Mouse (Mus musculus) myocyte (in vitro differentiated cells): ENCODE results near the gene Ppp3ca.

Experiments
- CEBPB ChIP-seq: IDR thresholded peaks from 2 replicates; pipeline ENCODE4 v1.6.1; 2011; ENCODE audit warnings: mild to moderate bottlenecking, moderate library complexity; ENCODE audit not compliant: poor library complexity, insufficient read depth, severe bottlenecking
- E2F4 ChIP-seq: IDR thresholded peaks from one replicate; pipeline ENCODE4 v1.6.1; 2011; ENCODE audit warnings: mild to moderate bottlenecking, control low read depth, moderate library complexity; ENCODE audit not compliant: insufficient read depth
- MAX ChIP-seq: IDR thresholded peaks from one replicate; pipeline ENCODE4 v1.6.1; 2011; ENCODE audit warnings: low read depth, mild to moderate bottlenecking, control low read depth
- MYOD1 ChIP-seq, 3 experiments: IDR thresholded peaks; one replicate each; pipeline ENCODE4 v1.6.1; 2011; ENCODE audit warnings: control low read depth in 2 of 3, low read depth in 2 of 3, mild to moderate bottlenecking in 2 of 3, moderate library complexity in 1 of 3; ENCODE audit not compliant: insufficient read length in 2 of 3, control insufficient read depth in 1 of 3
- MYOG ChIP-seq, 3 experiments: IDR thresholded peaks; one replicate each; pipeline ENCODE4 v1.6.1; 2011; ENCODE audit warnings: control low read depth in 2 of 3, low read depth in 2 of 3, mild to moderate bottlenecking in 2 of 3; ENCODE audit not compliant: insufficient read length in 2 of 3, control insufficient read depth in 1 of 3, insufficient read depth in 1 of 3
- POLR2A ChIP-seq: IDR thresholded peaks from one replicate; pipeline ENCODE4 v1.6.1; 2011; ENCODE audit warnings: low read depth, mild to moderate bottlenecking, control low read depth, moderate library complexity; ENCODE audit not compliant: insufficient read length
- POLR2AphosphoS2 ChIP-seq: IDR thresholded peaks from one replicate; pipeline ENCODE4 v1.6.1; 2011; ENCODE audit warnings: low read depth, control low read depth; ENCODE audit not compliant: insufficient read length
- SRF ChIP-seq: IDR thresholded peaks from one replicate; pipeline ENCODE4 v1.6.1; 2011; ENCODE audit warnings: low read depth; ENCODE audit not compliant: control insufficient read depth, insufficient read length
- TCF12 ChIP-seq: IDR thresholded peaks from one replicate; pipeline ENCODE4 v1.6.1; 2011; ENCODE audit warnings: mild to moderate bottlenecking, control low read depth; ENCODE audit not compliant: poor library complexity, insufficient read depth, severe bottlenecking
- TCF3 ChIP-seq: IDR thresholded peaks from one replicate; pipeline ENCODE4 v1.6.1; 2011; ENCODE audit warnings: low read depth, control low read depth; ENCODE audit not compliant: insufficient read length
- USF1 ChIP-seq: IDR thresholded peaks from one replicate; pipeline ENCODE4 v1.6.1; 2011; ENCODE audit warnings: low read depth, mild to moderate bottlenecking, control low read depth, moderate library complexity

DNA sequence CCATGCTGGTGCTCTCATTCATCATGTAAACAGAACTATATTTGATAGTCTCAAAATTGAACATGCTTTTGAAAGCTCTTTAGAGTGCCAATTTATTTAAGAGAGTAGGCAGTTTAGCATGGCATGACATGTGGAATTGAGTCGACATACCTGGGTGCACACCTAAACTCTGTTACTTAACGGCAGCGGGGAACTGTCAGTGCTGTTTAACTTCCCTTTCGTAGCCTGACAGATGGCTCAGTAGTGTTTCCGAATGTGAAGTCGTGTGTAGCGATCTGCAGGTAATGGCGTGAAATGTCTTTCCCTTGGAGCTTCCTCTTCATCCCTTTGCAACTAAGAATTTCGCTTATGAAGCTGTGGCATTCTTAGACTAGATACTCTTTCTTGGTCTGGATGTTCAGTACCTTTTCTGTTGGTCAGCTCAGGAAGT, 107.9 kb downstream of the Ppp3ca start:
- no peak for TF ChIP-seq POLR2A
- no peak for TF ChIP-seq CEBPB
- TF ChIP-seq MYOD1 (IDR thresholded peaks at IDR 0.05; ENCODE audit: control insufficient read depth in 1 of 3, insufficient read length in 2 of 3, low read depth in 2 of 3), result no peak
- TF ChIP-seq E2F4, result no peak
- no peak for TF ChIP-seq MYOG (IDR thresholded peaks at IDR 0.05; ENCODE audit: control insufficient read depth in 1 of 3, insufficient read depth in 1 of 3, insufficient read length in 2 of 3, low read depth in 2 of 3)
- no peak for TF ChIP-seq TCF12
- TF ChIP-seq USF1, result no peak
- no peak for TF ChIP-seq MAX
- no peak for TF ChIP-seq POLR2AphosphoS2
- no peak for TF ChIP-seq TCF3
- TF ChIP-seq SRF, result no peak
